Mouse (Mus musculus): ENCODE measurements around the gene Spsb3. TPM values are rescaled to one million over a fixed set of nuclear protein-coding genes. Genes with fewer than 3 reads are reported as not detected.

The Spsb3 gene
- total and polyA plus RNA-seq, 2 experiments from 2014 or later = 89.8 to 91.0 TPM

- TF ChIP-seq CTCF (IDR thresholded peaks at IDR 0.05; ENCODE audit: low read depth) = no peak
- Histone ChIP-seq H3K27me3 (ENCODE audit: insufficient read depth, low read length) (no peaks in the 10 kb centered on the region), H3K4me2 (ENCODE audit: low read depth) (no peak overlapping the region), H3K4me1 (ENCODE audit: insufficient read depth) (peaks cover 9% of the 10 kb centered on the region), H3K9ac (no peak overlapping the region), H3K9me3 (ENCODE audit: low read length) (no peaks in the 10 kb centered on the region), H3K4me3 (ENCODE audit: low read depth, low read length) (no peak overlapping the region), H3K36me3 (ENCODE audit: insufficient read depth) (peaks cover 24% of the 10 kb centered on the region), H3K27ac (ENCODE audit: low read depth, low read length) (no peak overlapping the region)
- ATAC-seq = no peak
- DNase-seq = no peak
- 85% methylated on average over 6 of the region's 6 CpGs for WGBS
These were observed 2.1 kb upstream of the Spsb3 start for GRCm38 (mm10) chr17:24884391-24884790.

GRCm38 (mm10) chr17:24885356-24886133 lies 898 bp upstream of the Spsb3 start:
- H3K9me3 ChIP-seq (ENCODE audit: low read length) = no peaks in the 10 kb centered on the region
- DNase-seq (no peak), ATAC-seq (no peak)
- peak overlapping the region; percentile 86 for H3K4me3 ChIP-seq (ENCODE audit: low read depth, low read length)
- TF ChIP-seq CTCF (IDR thresholded peaks at IDR 0.05; ENCODE audit: low read depth) = no peak
- peaks cover 9% of the 10 kb centered on the region for H3K4me1 ChIP-seq (ENCODE audit: insufficient read depth)
- H3K36me3 ChIP-seq (ENCODE audit: insufficient read depth) = peaks cover 29% of the 10 kb centered on the region
- H3K9ac ChIP-seq = peak overlapping the region; percentile 59
- H3K4me2 ChIP-seq (ENCODE audit: low read depth) = peak overlapping the region; percentile 88
- no peak overlapping the region for H3K27ac ChIP-seq (ENCODE audit: low read depth, low read length)
- 27% methylated on average over 22 of the region's 22 CpGs for WGBS
- no peaks in the 10 kb centered on the region for H3K27me3 ChIP-seq (ENCODE audit: insufficient read depth, low read length)

GRCm38 (mm10) chr17:24886932-24887271 lies 459 bp downstream of the Spsb3 start:
- TF ChIP-seq CTCF (IDR thresholded peaks at IDR 0.05; ENCODE audit: low read depth) = no peak
- ATAC-seq = peak; percentile 30
- DNase-seq = no peak
- Histone ChIP-seq H3K9ac (peak overlapping the region; percentile 77), H3K36me3 (ENCODE audit: insufficient read depth) (peaks cover 42% of the 10 kb centered on the region), H3K4me3 (ENCODE audit: low read depth, low read length) (peak overlapping the region; percentile 86), H3K4me1 (ENCODE audit: insufficient read depth) (peaks cover 9% of the 10 kb centered on the region), H3K27me3 (ENCODE audit: insufficient read depth, low read length) (no peaks in the 10 kb centered on the region), H3K9me3 (ENCODE audit: low read length) (no peaks in the 10 kb centered on the region), H3K4me2 (ENCODE audit: low read depth) (peak overlapping the region; percentile 92), H3K27ac (ENCODE audit: low read depth, low read length) (peak overlapping the region; percentile 84)
- 1% methylated on average over 18 of the region's 18 CpGs for WGBS

- no peak for ATAC-seq
- no peak for TF ChIP-seq CTCF (IDR thresholded peaks at IDR 0.05; ENCODE audit: low read depth)
- WGBS = 65% methylated on average over 18 of the region's 18 CpGs
These were observed 1.0 kb downstream of the Spsb3 start for GRCm38 (mm10) chr17:24887291-24888080.

GRCm38 (mm10) chr17:24888862-24889261 lies 2.4 kb downstream of the Spsb3 start:
- H3K27me3 ChIP-seq (ENCODE audit: insufficient read depth, low read length) = no peaks in the 10 kb centered on the region
- DNase-seq (no peak), ATAC-seq (no peak)
- H3K36me3 ChIP-seq (ENCODE audit: insufficient read depth) = peaks cover 46% of the 10 kb centered on the region
- no peak overlapping the region for H3K9ac ChIP-seq
- H3K9me3 ChIP-seq (ENCODE audit: low read length) = no peaks in the 10 kb centered on the region
- no peak overlapping the region for H3K4me2 ChIP-seq (ENCODE audit: low read depth)
- WGBS = 93% methylated on average over 3 of the region's 3 CpGs
- H3K4me3 ChIP-seq (ENCODE audit: low read depth, low read length) = no peak overlapping the region
- H3K27ac ChIP-seq (ENCODE audit: low read depth, low read length) = no peak overlapping the region
- no peak for TF ChIP-seq CTCF (IDR thresholded peaks at IDR 0.05; ENCODE audit: low read depth)
- peaks cover 13% of the 10 kb centered on the region for H3K4me1 ChIP-seq (ENCODE audit: insufficient read depth)

More at GRCm38 (mm10) chr17:24887291-24888080, 1.0 kb downstream of the Spsb3 start:
- Histone ChIP-seq H3K9ac (peak overlapping the region; percentile 77), H3K4me2 (ENCODE audit: low read depth) (peak overlapping the region; percentile 92), H3K9me3 (ENCODE audit: low read length) (no peaks in the 10 kb centered on the region), H3K4me3 (ENCODE audit: low read depth, low read length) (peak overlapping the region; percentile 86), H3K36me3 (ENCODE audit: insufficient read depth) (peaks cover 46% of the 10 kb centered on the region), H3K27ac (ENCODE audit: low read depth, low read length) (peak overlapping the region; percentile 84; the same call in 1 of the 2 replicates), H3K4me1 (ENCODE audit: insufficient read depth) (peaks cover 9% of the 10 kb centered on the region), H3K27me3 (ENCODE audit: insufficient read depth, low read length) (no peaks in the 10 kb centered on the region)
- DNase-seq = no peak

GRCm38 (mm10) chr17:24890151-24891092 lies 4.0 kb downstream of the Spsb3 start:
- no peak for TF ChIP-seq CTCF (IDR thresholded peaks at IDR 0.05; ENCODE audit: low read depth)
- H3K4me2 ChIP-seq (ENCODE audit: low read depth) = no peak overlapping the region
- no peak overlapping the region for H3K27ac ChIP-seq (ENCODE audit: low read depth, low read length)
- DNase-seq (no peak), ATAC-seq (no peak)
- 86% methylated on average over 19 of the region's 19 CpGs for WGBS
- no peaks in the 10 kb centered on the region for H3K27me3 ChIP-seq (ENCODE audit: insufficient read depth, low read length)
- H3K9me3 ChIP-seq (ENCODE audit: low read length) = no peaks in the 10 kb centered on the region
- H3K4me3 ChIP-seq (ENCODE audit: low read depth, low read length) = no peak overlapping the region
- H3K4me1 ChIP-seq (ENCODE audit: insufficient read depth) = peaks cover 18% of the 10 kb centered on the region
- no peak overlapping the region for H3K9ac ChIP-seq
- peaks cover 43% of the 10 kb centered on the region for H3K36me3 ChIP-seq (ENCODE audit: insufficient read depth)

Measured in forebrain, postnatal 0 days (tissue).